Mouse (Mus musculus): ENCODE measurements around the gene Afp. TPM values are rescaled to one million over a fixed set of nuclear protein-coding genes. Genes with fewer than 3 reads are reported as not detected.
A peak's percentile ranks its signal among the peaks of the same experiment; 100 is the strongest.

Afp gene
- polyA plus RNA-seq, 1 experiment, result 0.30 TPM

DNA sequence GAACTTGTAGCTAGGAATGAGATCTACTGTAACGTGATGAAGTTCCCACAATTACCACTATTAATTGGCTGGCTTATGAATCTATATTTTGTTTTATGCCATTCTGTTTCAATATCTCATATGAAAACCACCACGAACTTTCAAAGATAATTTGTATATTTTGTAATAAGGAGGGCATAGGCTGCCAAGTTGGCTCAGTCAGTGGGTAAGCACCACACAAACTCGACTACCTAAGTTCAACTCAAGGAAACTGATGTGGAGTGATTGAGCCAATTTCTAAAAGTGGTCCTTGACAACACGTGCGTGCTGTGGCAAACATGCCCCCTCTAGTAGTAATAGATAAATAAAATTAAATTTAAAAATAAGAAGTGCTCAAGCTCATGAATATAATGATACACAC lies 11.2 kb downstream of the Afp start:
- Histone ChIP-seq H3K9me3 (peaks cover 4% of the 10 kb centered on the region; the same call in 1 of the 2 replicates), H3K36me3 (replicated peaks; ENCODE audit: low read length) (no peaks in the 10 kb centered on the region)

DNA sequence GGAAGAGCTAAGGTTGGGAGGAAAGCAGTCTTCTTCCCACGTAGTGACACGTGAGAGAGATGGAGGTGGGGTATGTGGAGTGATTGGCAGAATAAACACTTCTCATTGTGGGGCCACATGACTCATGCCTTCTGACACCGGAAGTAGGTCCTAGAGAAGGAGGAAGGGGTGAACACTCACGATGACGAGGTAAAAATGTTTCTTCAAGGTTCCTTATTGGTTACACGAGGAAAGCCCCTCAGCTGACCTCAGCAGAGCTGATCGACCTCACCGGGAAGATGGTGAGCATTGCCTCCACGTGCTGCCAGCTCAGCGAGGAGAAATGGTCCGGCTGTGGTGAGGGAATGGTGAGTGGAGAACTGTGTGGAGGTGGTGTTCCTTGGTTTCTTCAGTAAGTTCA lies 14.2 kb downstream of the Afp start:
- H3K4me3 ChIP-seq (replicated peaks), result peak overlapping the region; percentile 76
- no peaks in the 10 kb centered on the region for H3K27me3 ChIP-seq (replicated peaks)
- H3K4me1 ChIP-seq, result peaks cover 14% of the 10 kb centered on the region
- TF ChIP-seq FLI1 (IDR thresholded peaks at IDR 0.05; ENCODE audit: low read length) (no peak), GATA1 (IDR thresholded peaks at IDR 0.05; ENCODE audit: borderline replicate concordance, low read length) (no peak)
- H3K9me3 ChIP-seq, result peaks cover 4% of the 10 kb centered on the region; the same call in 1 of the 2 replicates
- no peaks in the 10 kb centered on the region for H3K36me3 ChIP-seq (replicated peaks; ENCODE audit: low read length)

More for the DNA sequence above, 11.2 kb downstream of the Afp start:
- no peak overlapping the region for H3K4me3 ChIP-seq (replicated peaks)
- peaks cover 8% of the 10 kb centered on the region for H3K27me3 ChIP-seq (replicated peaks)
- no peak for TF ChIP-seq FLI1 (IDR thresholded peaks at IDR 0.05; ENCODE audit: low read length)
- peaks cover 10% of the 10 kb centered on the region for H3K4me1 ChIP-seq

DNA sequence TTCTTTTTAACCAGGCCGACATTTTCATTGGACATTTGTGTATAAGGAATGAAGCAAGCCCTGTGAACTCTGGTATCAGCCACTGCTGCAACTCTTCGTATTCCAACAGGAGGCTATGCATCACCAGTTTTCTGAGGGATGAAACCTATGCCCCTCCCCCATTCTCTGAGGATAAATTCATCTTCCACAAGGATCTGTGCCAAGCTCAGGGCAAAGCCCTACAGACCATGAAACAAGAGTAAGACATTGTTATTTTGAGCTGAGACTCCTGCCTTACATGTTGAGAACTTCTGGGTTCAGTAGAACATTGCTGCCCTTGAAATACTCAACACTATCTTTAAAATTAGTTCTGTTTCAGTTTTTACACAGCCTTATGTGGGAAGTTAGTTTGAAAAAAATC lies 16.0 kb downstream of the Afp start:
- peaks cover 11% of the 10 kb centered on the region for H3K4me1 ChIP-seq
- H3K4me3 ChIP-seq (replicated peaks), result no peak overlapping the region
- no peak for TF ChIP-seq FLI1 (IDR thresholded peaks at IDR 0.05; ENCODE audit: low read length)
- no peak for TF ChIP-seq GATA1 (IDR thresholded peaks at IDR 0.05; ENCODE audit: borderline replicate concordance, low read length)
- no peaks in the 10 kb centered on the region for H3K36me3 ChIP-seq (replicated peaks; ENCODE audit: low read length)
- H3K27me3 ChIP-seq (replicated peaks), result no peaks in the 10 kb centered on the region
- peaks cover 4% of the 10 kb centered on the region; the same call in 1 of the 2 replicates for H3K9me3 ChIP-seq

- no peak for TF ChIP-seq FLI1 (IDR thresholded peaks at IDR 0.05; ENCODE audit: low read length)
- TF ChIP-seq GATA1 (IDR thresholded peaks at IDR 0.05; ENCODE audit: borderline replicate concordance, low read length), result no peak
- H3K9me3 ChIP-seq, result peaks cover 4% of the 10 kb centered on the region; the same call in 1 of the 2 replicates
- no peaks in the 10 kb centered on the region for H3K36me3 ChIP-seq (replicated peaks; ENCODE audit: low read length)
- H3K4me3 ChIP-seq (replicated peaks), result no peak overlapping the region
- H3K27me3 ChIP-seq (replicated peaks), result peaks cover 1% of the 10 kb centered on the region
- peaks cover 11% of the 10 kb centered on the region for H3K4me1 ChIP-seq
These were observed 16.9 kb downstream of the Afp start for GRCm38 (mm10) chr5:90507411-90507949.

DNA sequence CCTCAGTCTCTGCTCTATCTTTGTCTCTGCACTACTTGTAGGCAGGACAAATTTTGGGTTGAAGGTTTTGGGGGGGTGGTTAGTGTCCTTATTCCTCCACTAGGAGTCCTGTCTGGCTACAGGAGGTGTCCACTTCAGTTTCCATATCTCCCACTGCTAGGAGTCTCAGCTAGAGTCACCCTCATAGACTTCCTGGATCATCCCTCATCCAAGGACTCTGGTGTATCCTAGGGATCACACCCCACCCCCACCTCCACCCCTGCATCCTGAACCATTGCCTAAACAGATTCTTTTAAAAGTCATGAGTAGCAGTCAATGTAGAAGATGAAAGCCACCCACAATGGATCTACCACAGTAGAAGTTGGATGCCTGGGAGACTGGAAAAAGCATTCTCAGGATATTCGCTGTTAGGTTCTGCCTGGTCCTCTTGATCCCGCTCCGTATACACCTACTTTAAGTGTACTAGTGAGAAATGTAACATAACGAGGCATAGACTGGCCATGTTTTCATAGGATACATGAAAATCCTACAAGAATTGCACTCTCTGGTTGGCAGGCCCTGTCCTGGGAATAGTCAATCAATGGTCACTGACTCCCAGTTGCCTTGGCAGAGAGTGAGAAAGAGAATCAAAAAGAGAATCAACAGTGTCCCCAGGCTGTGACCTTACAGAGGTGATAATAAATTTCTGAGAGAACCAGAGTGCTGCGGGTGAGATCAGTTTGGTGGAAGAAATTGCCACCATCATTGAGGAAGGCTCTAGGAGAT lies 19.5 kb downstream of the Afp start:
- Histone ChIP-seq H3K4me1 (peaks cover 5% of the 10 kb centered on the region), H3K4me3 (replicated peaks) (no peak overlapping the region), H3K36me3 (replicated peaks; ENCODE audit: low read length) (no peaks in the 10 kb centered on the region), H3K9me3 (no peaks in the 10 kb centered on the region), H3K27me3 (replicated peaks) (peaks cover 3% of the 10 kb centered on the region)
- TF ChIP-seq GATA1 (IDR thresholded peaks at IDR 0.05; ENCODE audit: borderline replicate concordance, low read length) (no peak), FLI1 (IDR thresholded peaks at IDR 0.05; ENCODE audit: low read length) (no peak)

DNA sequence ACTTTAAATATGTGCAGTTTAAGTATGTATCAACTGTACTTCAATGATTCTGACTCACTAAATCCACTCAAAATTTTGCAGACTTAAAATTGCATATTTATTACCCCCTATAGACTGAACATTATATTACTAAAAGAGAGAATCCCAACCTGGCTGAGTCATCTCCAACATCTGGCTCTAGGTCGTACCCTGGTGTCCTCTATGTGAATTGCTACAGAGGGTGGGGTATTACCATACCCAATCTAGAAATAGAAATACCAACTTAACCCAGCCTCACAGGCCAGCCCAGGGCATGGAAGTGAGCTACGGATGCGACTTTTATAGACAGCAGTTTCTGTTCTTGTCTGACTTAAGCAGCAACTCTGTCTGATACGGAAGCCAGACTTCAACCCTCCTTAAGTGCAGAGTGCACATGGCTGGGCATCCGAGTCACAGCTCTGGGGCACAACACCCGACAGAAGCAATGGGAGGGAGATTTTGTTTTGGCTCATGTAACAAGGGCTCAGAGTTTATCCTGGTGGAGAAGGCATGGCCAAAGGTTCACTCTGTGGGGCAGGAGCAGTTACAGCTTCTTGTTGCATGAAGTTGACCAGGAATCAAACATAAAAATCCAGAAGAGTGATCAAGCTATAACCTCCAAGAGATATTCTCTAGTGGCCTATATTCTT lies 21.9 kb downstream of the Afp start:
- Histone ChIP-seq H3K27me3 (replicated peaks) (peaks cover 8% of the 10 kb centered on the region), H3K9me3 (no peaks in the 10 kb centered on the region), H3K36me3 (replicated peaks; ENCODE audit: low read length) (no peaks in the 10 kb centered on the region), H3K4me3 (replicated peaks) (no peak overlapping the region), H3K4me1 (peaks cover 1% of the 10 kb centered on the region; the same call in 1 of the 2 replicates)
- TF ChIP-seq FLI1 (IDR thresholded peaks at IDR 0.05; ENCODE audit: low read length) (no peak), GATA1 (IDR thresholded peaks at IDR 0.05; ENCODE audit: borderline replicate concordance, low read length) (no peak)

- H3K9me3 ChIP-seq, result no peaks in the 10 kb centered on the region
- TF ChIP-seq GATA1 (IDR thresholded peaks at IDR 0.05; ENCODE audit: borderline replicate concordance, low read length) (no peak), FLI1 (IDR thresholded peaks at IDR 0.05; ENCODE audit: low read length) (no peak)
- H3K27me3 ChIP-seq (replicated peaks), result peaks cover 8% of the 10 kb centered on the region
These were observed 25.0 kb downstream of the Afp start for GRCm38 (mm10) chr5:90515561-90515960.

DNA sequence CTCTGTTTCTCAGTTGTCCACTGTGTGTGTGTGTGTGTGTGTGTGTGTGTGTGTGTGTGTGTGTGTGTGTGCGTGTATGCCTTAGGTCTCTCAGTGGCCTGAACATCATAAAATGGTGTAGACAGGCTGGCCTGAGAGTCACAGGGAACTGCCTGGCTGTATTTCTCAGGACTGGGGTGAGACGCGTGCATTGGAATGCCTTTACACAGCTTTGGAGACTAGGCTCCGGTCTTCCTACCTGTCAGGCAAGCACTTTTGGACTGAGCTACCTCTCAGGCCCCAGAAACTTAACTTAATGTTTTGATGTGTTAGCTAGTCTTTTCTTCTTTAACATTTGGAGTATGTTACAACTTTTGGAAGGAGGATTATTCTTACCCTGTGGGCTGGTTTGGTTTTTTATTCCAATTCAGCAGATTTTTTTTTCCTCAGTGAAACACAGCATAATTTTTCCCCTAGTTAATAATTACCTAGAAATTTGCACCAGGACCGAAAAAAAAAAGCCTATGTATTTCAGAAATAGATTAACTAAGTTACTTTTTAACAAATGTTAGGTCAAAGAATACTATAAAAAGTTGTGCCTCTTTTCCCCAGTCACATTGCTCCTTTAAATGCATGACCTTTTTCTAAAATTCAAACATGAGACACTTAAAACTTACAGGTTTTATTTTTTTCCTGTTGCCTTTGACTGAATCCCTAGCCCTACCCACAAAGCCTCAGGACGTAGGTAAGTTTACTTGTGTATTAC lies 28.0 kb downstream of the Afp start, which contains the start of gene Afm:
Gene Afm (plus strand): TSS at position 577 of the 745 bp plus-strand sequence.
- no peaks in the 10 kb centered on the region for H3K9me3 ChIP-seq
- TF ChIP-seq GATA1 (IDR thresholded peaks at IDR 0.05; ENCODE audit: borderline replicate concordance, low read length) (no peak), FLI1 (IDR thresholded peaks at IDR 0.05; ENCODE audit: low read length) (no peak)
- H3K4me3 ChIP-seq (replicated peaks), result no peak within 1 kb of the TSS
- no peaks in the 10 kb centered on the region for H3K4me1 ChIP-seq
- peaks cover 5% of the 10 kb centered on the region for H3K27me3 ChIP-seq (replicated peaks)
- H3K36me3 ChIP-seq (replicated peaks; ENCODE audit: low read length), result no peaks in the 10 kb centered on the region

More at GRCm38 (mm10) chr5:90515561-90515960, 25.0 kb downstream of the Afp start:
- H3K36me3 ChIP-seq (replicated peaks; ENCODE audit: low read length), result no peaks in the 10 kb centered on the region
- H3K4me1 ChIP-seq, result no peaks in the 10 kb centered on the region
- no peak overlapping the region for H3K4me3 ChIP-seq (replicated peaks)

- Histone ChIP-seq H3K9me3 (no peaks in the 10 kb centered on the region), H3K27me3 (replicated peaks) (peaks cover 5% of the 10 kb centered on the region), H3K4me3 (replicated peaks) (no peak overlapping the region), H3K36me3 (replicated peaks; ENCODE audit: low read length) (no peaks in the 10 kb centered on the region), H3K4me1 (no peaks in the 10 kb centered on the region)
- TF ChIP-seq FLI1 (IDR thresholded peaks at IDR 0.05; ENCODE audit: low read length) (no peak), GATA1 (IDR thresholded peaks at IDR 0.05; ENCODE audit: borderline replicate concordance, low read length) (no peak)
These were observed 60.7 kb downstream of the Afp start for GRCm38 (mm10) chr5:90551191-90551590.

Measured in megakaryocyte, embryonic 14.5 days (primary cell).